Mouse (Mus musculus): ENCODE results near the gene Otof.
A peak's percentile ranks its signal among the peaks of the same experiment; 100 is the strongest.

DNA sequence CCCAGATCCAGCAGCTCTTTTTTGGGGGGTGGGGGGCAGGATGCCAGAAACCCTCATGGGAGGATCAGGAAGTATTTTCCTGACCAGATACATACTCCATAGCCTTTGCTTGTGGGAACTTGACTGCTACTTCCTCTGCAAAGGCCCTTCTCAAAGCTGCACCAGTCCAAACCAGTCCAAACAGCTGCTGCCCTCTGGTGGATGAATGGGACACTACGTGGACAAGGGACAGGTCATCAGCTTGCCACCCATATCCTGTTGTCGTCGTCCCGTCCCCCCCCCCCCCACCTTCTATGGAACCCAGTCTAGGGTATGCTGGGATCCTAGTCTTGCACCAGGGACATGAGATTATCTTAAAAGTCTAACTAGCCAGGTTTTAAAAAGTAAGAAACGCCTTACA, 20.6 kb upstream of the Otof start:
- TF ChIP-seq CTCF (conservative IDR thresholded peaks at IDR 0.05; ENCODE audit: insufficient read depth, insufficient read length, low read depth, low read length) (peak; percentile 85), POLR2A (IDR thresholded peaks at IDR 0.05; ENCODE audit: low read depth, low read length) (no peak)
